Mouse (Mus musculus): Measurements from ENCODE around the gene Artn. TPM values are rescaled to one million over a fixed set of nuclear protein-coding genes. Genes with fewer than 3 reads are reported as not detected.

Gene Artn
- total RNA-seq (2021) = 1 to 10 TPM; 1.4 to 2.0 TPM
- long read RNA-seq, experiment 1, partial matches to known transcripts = 1 of 1 reads
- long read RNA-seq, experiment 1, other reads (novel, unspliced or antisense) = 0 of 1 reads
- long read RNA-seq, experiment 2, partial matches to known transcripts = 2 of 7 reads
- long read RNA-seq, experiment 2, other reads (novel, unspliced or antisense) = 5 of 7 reads

DNA sequence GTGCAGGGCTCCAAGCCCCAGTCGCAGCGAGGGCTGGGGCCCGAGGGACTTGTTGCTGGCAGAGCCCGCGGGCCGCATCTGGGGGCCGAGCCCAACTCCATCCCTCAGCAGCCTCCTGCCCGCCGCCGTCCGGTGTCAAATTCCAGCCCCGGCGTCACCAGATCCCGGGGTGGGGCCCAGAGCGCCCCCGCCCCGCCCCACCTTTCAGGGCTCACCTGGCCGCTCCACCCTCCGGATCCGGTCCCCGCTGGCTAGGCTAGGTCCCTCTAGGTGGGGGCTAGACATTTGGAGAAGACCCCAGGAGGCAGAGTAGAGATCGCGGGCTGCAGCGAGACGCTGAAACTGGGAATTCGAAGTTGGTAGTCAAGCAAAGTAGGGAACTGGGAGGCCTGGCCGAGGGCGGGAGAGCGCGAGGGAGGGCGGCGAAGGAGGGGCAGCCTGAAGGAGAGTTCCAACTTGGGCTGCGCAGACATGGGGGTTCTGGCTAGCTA, at the start of gene Artn:
TSS of gene Artn (minus strand) at position 373 of the 491 bp plus-strand sequence.
- peak in 1 of 2 experiments; percentile 45 for DNase-seq (ENCODE audit: low spot score in 2 of 2)

- no peak for DNase-seq (ENCODE audit: low spot score in 2 of 2)
Observed at GRCm38 (mm10) chr4:117979181-117979580, 49.6 kb upstream of the Artn start.

- no peak for DNase-seq (ENCODE audit: low spot score in 2 of 2)
Observed at GRCm38 (mm10) chr4:117978282-117978681, 48.7 kb upstream of the Artn start.

DNA sequence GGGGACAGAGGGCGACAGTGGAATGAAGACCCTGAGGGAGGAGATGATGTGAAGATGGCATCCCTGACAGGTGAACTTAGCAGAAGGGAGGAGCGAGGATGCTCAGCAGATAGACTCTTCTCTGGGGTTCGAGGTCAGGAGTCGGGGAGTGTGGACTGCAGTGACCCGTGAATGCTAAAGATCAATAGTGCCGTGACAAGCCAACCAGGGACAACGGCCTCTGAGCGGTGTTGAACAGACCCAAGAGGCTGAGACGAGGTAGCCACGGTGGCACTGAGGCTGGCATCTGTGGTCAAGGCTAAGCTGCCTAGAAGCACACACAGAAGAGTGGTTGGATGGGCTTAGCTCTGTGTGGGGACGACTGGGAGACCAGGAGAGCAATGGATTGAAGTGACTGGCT, 48.3 kb upstream of the Artn start:
- no peak for DNase-seq (ENCODE audit: low spot score in 2 of 2)

GRCm38 (mm10) chr4:117977371-117977770, 47.8 kb upstream of the Artn start:
- no peak for DNase-seq (ENCODE audit: low spot score in 2 of 2)

GRCm38 (mm10) chr4:117975820-117976219, 46.3 kb upstream of the Artn start:
- no peak for DNase-seq (ENCODE audit: low spot score in 2 of 2)

GRCm38 (mm10) chr4:117974719-117975118, 45.2 kb upstream of the Artn start:
- DNase-seq (ENCODE audit: low spot score in 2 of 2) = no peak

DNA sequence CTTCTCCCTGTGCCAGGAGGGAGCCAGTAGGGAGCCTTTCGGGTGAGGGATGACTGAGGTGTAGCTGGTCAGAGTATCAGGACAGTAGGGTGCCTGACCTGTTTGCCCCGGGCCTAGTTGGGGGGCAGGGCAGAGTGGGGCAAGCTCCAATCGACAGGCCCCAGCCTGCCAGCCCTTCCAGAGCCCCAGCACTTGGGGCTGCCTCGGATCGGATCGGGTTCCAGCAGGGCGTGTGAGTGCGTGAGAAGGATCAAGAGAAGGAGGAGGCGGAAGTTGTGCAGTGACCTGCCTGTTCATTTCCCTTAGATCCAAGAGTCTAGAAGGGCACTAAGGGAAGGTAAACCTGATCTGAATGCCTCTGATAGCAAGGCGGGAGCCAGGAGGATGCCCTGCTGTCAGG, 43.4 kb upstream of the Artn start:
- DNase-seq (ENCODE audit: low spot score in 2 of 2) = no peak

DNA sequence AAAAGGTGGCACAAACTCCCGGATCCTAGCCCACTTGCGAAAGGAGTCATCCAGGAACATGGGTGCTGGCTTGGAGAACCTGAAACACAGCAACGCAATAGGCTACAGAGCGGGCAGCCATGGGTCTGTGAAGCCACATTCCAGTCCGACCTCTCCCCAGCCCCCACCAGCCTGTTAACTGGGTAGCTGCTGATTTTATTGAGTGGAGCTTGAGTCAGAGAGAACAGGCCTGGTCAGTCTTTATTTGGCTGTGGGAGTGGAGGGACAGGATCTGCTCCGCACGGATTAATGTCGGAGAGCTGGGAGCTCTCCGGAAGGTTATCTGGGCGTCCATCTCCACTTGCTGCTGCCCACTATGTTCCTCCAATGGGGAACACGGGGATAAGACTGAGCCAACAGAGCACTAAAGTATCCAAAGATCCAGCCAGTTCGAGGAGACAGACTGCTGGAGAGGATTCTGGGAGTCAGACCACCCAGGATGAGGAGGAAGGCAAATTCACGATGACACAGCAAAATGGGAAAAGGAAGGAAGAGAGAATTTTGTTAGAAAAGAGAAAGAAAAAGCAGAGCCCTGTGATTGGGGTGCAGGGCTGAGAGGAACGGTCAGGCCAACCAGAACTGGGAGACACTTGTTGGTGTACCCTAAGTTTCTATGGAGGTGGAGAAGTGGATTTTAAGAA, 34.9 kb upstream of the Artn start:
- no peak for DNase-seq (ENCODE audit: low spot score in 2 of 2)

DNA sequence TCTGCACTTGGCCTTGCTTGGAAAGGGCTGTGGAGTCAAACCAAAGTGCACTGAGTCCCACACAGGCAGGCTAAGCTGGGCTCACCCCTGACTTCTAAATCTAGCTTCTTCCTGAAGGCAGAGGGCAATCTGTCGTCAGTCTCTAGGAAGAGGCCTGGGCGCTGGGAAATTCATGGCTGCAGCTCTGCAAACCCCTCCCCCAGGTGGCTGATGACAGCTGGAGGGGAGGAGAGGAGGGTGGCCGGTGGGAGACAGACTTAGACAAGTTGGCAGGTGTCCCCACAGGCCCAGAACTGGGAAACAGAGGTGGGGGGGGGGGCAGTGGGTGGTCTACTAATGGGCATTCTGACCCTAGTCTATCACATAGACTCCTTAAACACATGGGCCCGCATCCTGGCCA, 27.9 kb upstream of the Artn start:
- DNase-seq (ENCODE audit: low spot score in 2 of 2) = no peak

GRCm38 (mm10) chr4:117947493-117947892, 17.9 kb upstream of the Artn start:
- DNase-seq (ENCODE audit: low spot score in 2 of 2) = no peak

GRCm38 (mm10) chr4:117946639-117947305, 17.2 kb upstream of the Artn start:
- no peak for DNase-seq (ENCODE audit: low spot score in 2 of 2)

GRCm38 (mm10) chr4:117943317-117943716, 13.8 kb upstream of the Artn start:
- DNase-seq (ENCODE audit: low spot score in 2 of 2) = no peak

GRCm38 (mm10) chr4:117936964-117937363, 7.4 kb upstream of the Artn start:
- DNase-seq (ENCODE audit: low spot score in 2 of 2) = no peak

GRCm38 (mm10) chr4:117934081-117934480, 4.5 kb upstream of the Artn start:
- no peak for DNase-seq (ENCODE audit: low spot score in 2 of 2)

DNA sequence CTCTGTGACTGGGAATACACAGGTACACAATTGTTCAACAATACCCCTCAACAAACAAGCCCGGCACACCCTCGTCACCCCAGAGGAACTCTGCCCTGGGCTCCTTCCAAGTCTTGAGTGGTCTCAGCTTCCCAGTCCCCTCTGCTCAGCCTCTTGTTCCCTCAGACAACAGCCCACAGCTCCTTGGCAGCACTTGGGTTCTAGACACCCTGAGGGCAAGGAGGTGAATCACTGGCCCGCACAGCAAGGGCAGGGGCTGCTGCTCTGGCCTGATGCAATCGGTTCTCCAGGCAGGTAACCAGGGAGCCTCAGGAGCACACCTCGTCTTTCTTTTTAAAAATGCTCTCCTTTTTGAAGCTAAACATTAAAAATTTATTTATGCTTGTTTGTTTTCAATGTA, 3.7 kb upstream of the Artn start:
- DNase-seq (ENCODE audit: low spot score in 2 of 2) = no peak

- peak in 1 of 2 experiments; percentile 53 for DNase-seq (ENCODE audit: low spot score in 2 of 2)
Observed at GRCm38 (mm10) chr4:117928699-117929241, 793 bp downstream of the Artn start.

GRCm38 (mm10) chr4:117928234-117928633, 1.3 kb downstream of the Artn start:
- no peak for DNase-seq (ENCODE audit: low spot score in 2 of 2)

- peak in 1 of 2 experiments; percentile 38 for DNase-seq (ENCODE audit: low spot score in 2 of 2)
Observed at GRCm38 (mm10) chr4:117926545-117927482, 2.7 kb downstream of the Artn start.

DNA sequence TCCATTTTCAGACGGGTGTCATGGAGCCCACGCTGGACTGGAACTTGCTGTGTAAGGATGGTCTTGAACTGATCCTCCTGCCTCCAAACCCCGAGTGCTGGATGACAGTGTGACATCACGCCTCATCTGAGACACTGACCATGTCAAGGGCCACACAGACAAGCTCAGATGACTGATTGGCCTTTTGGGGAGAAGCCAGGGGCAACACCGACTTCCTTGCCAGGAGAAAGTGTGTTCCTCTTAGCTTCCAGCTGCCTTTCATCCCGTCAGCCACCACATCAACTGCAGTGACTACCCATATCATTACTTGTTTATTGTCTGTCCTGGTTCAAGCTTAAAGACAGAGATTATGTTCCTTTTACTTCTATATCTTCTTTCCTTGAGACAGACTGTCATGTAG, 4.6 kb downstream of the Artn start:
- no peak for DNase-seq (ENCODE audit: low spot score in 2 of 2)

DNA sequence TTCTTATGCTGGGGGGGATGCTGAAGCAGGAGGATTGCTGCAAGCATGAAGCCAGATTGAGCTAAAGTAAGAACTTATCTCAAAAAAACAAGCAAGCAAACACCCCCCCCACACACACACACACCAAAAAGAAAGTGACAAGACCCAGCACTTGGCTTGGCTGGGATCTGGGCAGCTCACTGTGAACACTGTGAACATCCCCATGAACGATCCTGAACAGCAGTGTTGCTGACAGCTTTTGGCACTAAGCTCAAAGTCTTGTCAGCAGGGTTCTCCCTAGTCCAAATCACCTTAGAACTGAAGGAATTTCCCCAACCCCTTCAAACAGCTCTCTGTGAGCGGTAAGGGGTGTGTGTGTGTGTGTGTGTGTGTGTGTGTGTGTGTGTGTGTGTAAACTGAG, 6.1 kb downstream of the Artn start:
- DNase-seq (ENCODE audit: low spot score in 2 of 2) = no peak

Measured in gastrocnemius, postnatal 4 days (tissue).